Mouse (Mus musculus): ENCODE results near the gene Dpf2. TPM values are rescaled to one million over a fixed set of nuclear protein-coding genes. Genes with fewer than 3 reads are reported as not detected.

Dpf2 gene
- polyA plus RNA-seq, 1 experiment, result 180 TPM

- DNase-seq (ENCODE audit: low read depth), result no peak
- TF ChIP-seq POLR2A (IDR thresholded peaks at IDR 0.05; ENCODE audit: borderline replicate concordance, extremely low read depth, insufficient read depth, insufficient read length, poor library complexity, severe bottlenecking) (no peak), CTCF (IDR thresholded peaks at IDR 0.05; ENCODE audit: borderline replicate concordance, extremely low read depth, insufficient read depth, insufficient read length) (no peak)
These were observed 22.5 kb upstream of the Dpf2 start for GRCm38 (mm10) chr19:5935266-5935665.

- peak; percentile 65 for DNase-seq (ENCODE audit: low read depth)
- no peak for TF ChIP-seq CTCF (IDR thresholded peaks at IDR 0.05; ENCODE audit: borderline replicate concordance, extremely low read depth, insufficient read depth, insufficient read length)
- TF ChIP-seq POLR2A (IDR thresholded peaks at IDR 0.05; ENCODE audit: borderline replicate concordance, extremely low read depth, insufficient read depth, insufficient read length, poor library complexity, severe bottlenecking), result no peak
These were observed 17.1 kb upstream of the Dpf2 start for GRCm38 (mm10) chr19:5929634-5930596.

- DNase-seq (ENCODE audit: low read depth), result no peak
- no peak for TF ChIP-seq POLR2A (IDR thresholded peaks at IDR 0.05; ENCODE audit: borderline replicate concordance, extremely low read depth, insufficient read depth, insufficient read length, poor library complexity, severe bottlenecking)
These were observed 15.7 kb upstream of the Dpf2 start for GRCm38 (mm10) chr19:5928546-5928945.

- no peak for TF ChIP-seq CTCF (IDR thresholded peaks at IDR 0.05; ENCODE audit: borderline replicate concordance, extremely low read depth, insufficient read depth, insufficient read length)
- no peak for DNase-seq (ENCODE audit: low read depth)
These were observed 15.3 kb upstream of the Dpf2 start for GRCm38 (mm10) chr19:5928104-5928503.

- TF ChIP-seq CTCF (IDR thresholded peaks at IDR 0.05; ENCODE audit: borderline replicate concordance, extremely low read depth, insufficient read depth, insufficient read length) (no peak), POLR2A (IDR thresholded peaks at IDR 0.05; ENCODE audit: borderline replicate concordance, extremely low read depth, insufficient read depth, insufficient read length, poor library complexity, severe bottlenecking) (no peak)
- no peak for DNase-seq (ENCODE audit: low read depth)
These were observed 14.7 kb upstream of the Dpf2 start for GRCm38 (mm10) chr19:5927532-5927931.

GRCm38 (mm10) chr19:5927026-5927425 is 14.2 kb upstream of the Dpf2 start:
- peak; percentile 11 for DNase-seq (ENCODE audit: low read depth)
- TF ChIP-seq CTCF (IDR thresholded peaks at IDR 0.05; ENCODE audit: borderline replicate concordance, extremely low read depth, insufficient read depth, insufficient read length) (no peak), POLR2A (IDR thresholded peaks at IDR 0.05; ENCODE audit: borderline replicate concordance, extremely low read depth, insufficient read depth, insufficient read length, poor library complexity, severe bottlenecking) (no peak)

- no peak for TF ChIP-seq CTCF (IDR thresholded peaks at IDR 0.05; ENCODE audit: borderline replicate concordance, extremely low read depth, insufficient read depth, insufficient read length)
- DNase-seq (ENCODE audit: low read depth), result peak; percentile 11
These were observed 12.6 kb upstream of the Dpf2 start for GRCm38 (mm10) chr19:5925311-5925855.

- TF ChIP-seq POLR2A (IDR thresholded peaks at IDR 0.05; ENCODE audit: borderline replicate concordance, extremely low read depth, insufficient read depth, insufficient read length, poor library complexity, severe bottlenecking) (peak; percentile 20; the same call in 1 of the 2 replicates), CTCF (IDR thresholded peaks at IDR 0.05; ENCODE audit: borderline replicate concordance, extremely low read depth, insufficient read depth, insufficient read length) (no peak)
- peak; percentile 97 for DNase-seq (ENCODE audit: low read depth)
These were observed 11.9 kb upstream of the Dpf2 start, which contains the start of gene Cdc42ep2 for GRCm38 (mm10) chr19:5924713-5925093. Cdc42ep2 (minus strand) TSS chr19:5924816.

GRCm38 (mm10) chr19:5923990-5924712 is 11.3 kb upstream of the Dpf2 start:
- DNase-seq (ENCODE audit: low read depth), result peak; percentile 95
- TF ChIP-seq POLR2A (IDR thresholded peaks at IDR 0.05; ENCODE audit: borderline replicate concordance, extremely low read depth, insufficient read depth, insufficient read length, poor library complexity, severe bottlenecking) (no peak), CTCF (IDR thresholded peaks at IDR 0.05; ENCODE audit: borderline replicate concordance, extremely low read depth, insufficient read depth, insufficient read length) (peak; percentile 89)

- no peak for TF ChIP-seq CTCF (IDR thresholded peaks at IDR 0.05; ENCODE audit: borderline replicate concordance, extremely low read depth, insufficient read depth, insufficient read length)
- no peak for TF ChIP-seq POLR2A (IDR thresholded peaks at IDR 0.05; ENCODE audit: borderline replicate concordance, extremely low read depth, insufficient read depth, insufficient read length, poor library complexity, severe bottlenecking)
- no peak for DNase-seq (ENCODE audit: low read depth)
These were observed 10.2 kb upstream of the Dpf2 start for GRCm38 (mm10) chr19:5922963-5923362.

- no peak for TF ChIP-seq CTCF (IDR thresholded peaks at IDR 0.05; ENCODE audit: borderline replicate concordance, extremely low read depth, insufficient read depth, insufficient read length)
- TF ChIP-seq POLR2A (IDR thresholded peaks at IDR 0.05; ENCODE audit: borderline replicate concordance, extremely low read depth, insufficient read depth, insufficient read length, poor library complexity, severe bottlenecking), result no peak
- DNase-seq (ENCODE audit: low read depth), result no peak
These were observed 9.5 kb upstream of the Dpf2 start for GRCm38 (mm10) chr19:5922119-5922942.
